Mouse (Mus musculus): ENCODE data around the gene Hibadh.

Gene Hibadh

GRCm38 (mm10) chr6:52567327-52568299, 72.6 kb downstream of the Hibadh start:
- peak; percentile 64 for DNase-seq (ENCODE audit: low read depth, low spot score)

GRCm38 (mm10) chr6:52565210-52565609, 75.0 kb downstream of the Hibadh start:
- DNase-seq (ENCODE audit: low read depth, low spot score) = no peak

GRCm38 (mm10) chr6:52562994-52563393, 77.2 kb downstream of the Hibadh start:
- DNase-seq (ENCODE audit: low read depth, low spot score) = no peak

GRCm38 (mm10) chr6:52559041-52559440, 81.1 kb downstream of the Hibadh start:
- DNase-seq (ENCODE audit: low read depth, low spot score) = no peak

- DNase-seq (ENCODE audit: low read depth, low spot score) = no peak
Observed at GRCm38 (mm10) chr6:52544376-52544775, 95.8 kb downstream of the Hibadh start.

GRCm38 (mm10) chr6:52542464-52542863, 97.7 kb downstream of the Hibadh start:
- DNase-seq (ENCODE audit: low read depth, low spot score) = no peak

GRCm38 (mm10) chr6:52539911-52540310, 100.3 kb downstream of the Hibadh start:
- peak; percentile 12 for DNase-seq (ENCODE audit: low read depth, low spot score)

GRCm38 (mm10) chr6:52535072-52535704, 105.0 kb downstream of the Hibadh start:
- no peak for DNase-seq (ENCODE audit: low read depth, low spot score)

- no peak for DNase-seq (ENCODE audit: low read depth, low spot score)
Observed at GRCm38 (mm10) chr6:52532144-52532492, 108.1 kb downstream of the Hibadh start.

GRCm38 (mm10) chr6:52531366-52532143, 108.6 kb downstream of the Hibadh start:
- DNase-seq (ENCODE audit: low read depth, low spot score) = no peak

GRCm38 (mm10) chr6:52530861-52531260, 109.3 kb downstream of the Hibadh start:
- DNase-seq (ENCODE audit: low read depth, low spot score) = no peak

GRCm38 (mm10) chr6:52524226-52524625, 116.0 kb downstream of the Hibadh start:
- DNase-seq (ENCODE audit: low read depth, low spot score) = no peak

- no peak for DNase-seq (ENCODE audit: low read depth, low spot score)
Observed at GRCm38 (mm10) chr6:52518704-52519103, 121.5 kb downstream of the Hibadh start.

GRCm38 (mm10) chr6:52517272-52517671, 122.9 kb downstream of the Hibadh start:
- DNase-seq (ENCODE audit: low read depth, low spot score) = no peak

GRCm38 (mm10) chr6:52513876-52514405, 126.2 kb downstream of the Hibadh start:
- DNase-seq (ENCODE audit: low read depth, low spot score) = peak; percentile 45

- no peak for DNase-seq (ENCODE audit: low read depth, low spot score)
Observed at GRCm38 (mm10) chr6:52508789-52509188, 131.4 kb downstream of the Hibadh start.

- no peak for DNase-seq (ENCODE audit: low read depth, low spot score)
Observed at GRCm38 (mm10) chr6:52507946-52508345, 132.2 kb downstream of the Hibadh start.

GRCm38 (mm10) chr6:52507171-52507570, 133.0 kb downstream of the Hibadh start:
- no peak for DNase-seq (ENCODE audit: low read depth, low spot score)

GRCm38 (mm10) chr6:52505777-52506755, 134.1 kb downstream of the Hibadh start:
- DNase-seq (ENCODE audit: low read depth, low spot score) = no peak

- DNase-seq (ENCODE audit: low read depth, low spot score) = no peak
Observed at GRCm38 (mm10) chr6:52504676-52505460, 135.3 kb downstream of the Hibadh start.
